Mouse (Mus musculus): ENCODE measurements at regions not wholly inside any gene's neighbourhood (a gene's known extent, or its start where the extent isn't known, plus 50 kb on each side); places are given as distances from the start of the nearest gene placed in this dataset.
"Not testable (repeated sequence)": the region's sequence is repeated elsewhere in the genome, so short reads cannot be mapped to it uniquely, and the experiment has no call there.

GRCm38 (mm10) chr5:68428822-68429548, 397.4 kb downstream of the Grxcr1 start:
- WGBS, result 88% methylated on average over 2 of the region's 2 CpGs
- H3K36me3 ChIP-seq (ENCODE audit: insufficient read depth, low read length); H3K27ac ChIP-seq (ENCODE audit: low read depth, low read length); H3K9me3 ChIP-seq (ENCODE audit: low read length); H3K4me1 ChIP-seq (ENCODE audit: insufficient read depth, low read length); H3K27me3 ChIP-seq (ENCODE audit: insufficient read depth, low read length); DNase-seq (ENCODE audit: low spot score); H3K4me2 ChIP-seq (ENCODE audit: low read depth, low read length, poor library complexity, severe bottlenecking); H3K9ac ChIP-seq (replicated peaks; ENCODE audit: low read length, poor library complexity, severe bottlenecking); ATAC-seq (ENCODE audit: low FRiP score); H3K4me3 ChIP-seq (ENCODE audit: low read depth, low read length): not testable (repeated sequence)

DNA sequence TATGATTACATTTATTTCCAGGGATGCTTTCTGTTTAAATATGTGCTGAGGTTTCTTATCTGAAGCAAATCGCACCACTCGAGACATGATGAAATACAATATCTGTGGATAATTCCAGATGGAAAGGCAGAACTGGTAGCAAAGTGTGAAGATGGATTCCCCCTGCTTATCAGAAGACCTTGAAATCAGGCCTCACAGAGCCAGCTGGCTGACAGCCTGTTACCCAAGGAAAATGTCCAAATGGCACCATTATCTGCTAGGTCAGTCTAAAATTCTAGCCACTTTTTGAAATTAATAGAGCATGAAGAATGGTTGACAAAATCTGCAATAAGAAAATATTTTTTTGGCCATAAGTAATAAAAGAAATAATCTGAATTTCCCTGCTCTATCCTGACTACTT, 438.5 kb downstream of the Grxcr1 start:
- Histone ChIP-seq H3K9ac (replicated peaks; ENCODE audit: low read length, poor library complexity, severe bottlenecking) (no peak overlapping the region), H3K4me2 (ENCODE audit: low read depth, low read length, poor library complexity, severe bottlenecking) (no peak overlapping the region), H3K36me3 (ENCODE audit: insufficient read depth, low read length) (no peaks in the 10 kb centered on the region), H3K27ac (ENCODE audit: low read depth, low read length) (no peak overlapping the region), H3K4me3 (ENCODE audit: low read depth, low read length) (no peak overlapping the region), H3K27me3 (ENCODE audit: insufficient read depth, low read length) (no peaks in the 10 kb centered on the region), H3K9me3 (ENCODE audit: low read length) (no peaks in the 10 kb centered on the region), H3K4me1 (ENCODE audit: insufficient read depth, low read length) (no peaks in the 10 kb centered on the region)
- TF ChIP-seq CTCF (IDR thresholded peaks at IDR 0.05), result no peak
- WGBS, result 87% methylated on average over 2 of the region's 2 CpGs
- DNase-seq (ENCODE audit: low spot score) (peak; percentile 20), ATAC-seq (ENCODE audit: low FRiP score) (no peak)

DNA sequence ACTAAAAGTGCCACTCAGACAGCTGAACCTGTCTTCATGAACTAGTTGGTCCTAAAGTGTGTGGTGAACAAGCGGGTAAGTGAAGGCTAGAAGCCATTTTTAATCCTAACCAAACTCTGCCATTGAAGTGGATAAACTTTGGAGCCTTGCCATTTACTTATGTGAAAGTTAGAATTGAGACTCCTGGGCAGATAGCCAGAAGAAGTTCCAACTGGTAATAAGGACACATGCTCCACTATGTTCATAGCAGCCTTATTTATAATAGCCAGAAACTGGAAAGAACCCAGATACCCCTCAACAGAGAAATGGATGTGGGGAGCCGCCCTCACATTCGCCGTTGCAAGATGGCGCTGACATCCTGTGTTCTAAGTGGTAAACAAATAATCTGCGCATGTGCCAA, 439.7 kb downstream of the Grxcr1 start:
- H3K27me3 ChIP-seq (ENCODE audit: insufficient read depth, low read length); H3K36me3 ChIP-seq (ENCODE audit: insufficient read depth, low read length); H3K4me1 ChIP-seq (ENCODE audit: insufficient read depth, low read length); H3K9ac ChIP-seq (replicated peaks; ENCODE audit: low read length, poor library complexity, severe bottlenecking); H3K9me3 ChIP-seq (ENCODE audit: low read length); H3K4me2 ChIP-seq (ENCODE audit: low read depth, low read length, poor library complexity, severe bottlenecking); H3K4me3 ChIP-seq (ENCODE audit: low read depth, low read length); DNase-seq (ENCODE audit: low spot score); ATAC-seq (ENCODE audit: low FRiP score); H3K27ac ChIP-seq (ENCODE audit: low read depth, low read length): not testable (repeated sequence)
- WGBS, result 97% methylated on average over 5 of the region's 6 CpGs
